Mouse (Mus musculus) gastrocnemius, postnatal 36 days (tissue): Measurements from ENCODE around the gene Scn11a. TPM values are rescaled to one million over a fixed set of nuclear protein-coding genes. Genes with fewer than 3 reads are reported as not detected.

Experiments
- total RNA-seq, 2 experiments: library from RNA; stranded (reverse); gene quantifications; 2 replicates each; pipeline ENCODE4 v1.2.3; 2021

Scn11a gene
- total RNA-seq, 2 experiments from 2014 or later = not detected

Other genes starting within 250 kb of the Scn11a start
- under 1 TPM; 0.10 TPM for gene Scn5a, start 246.4 kb downstream of the Scn11a start, total RNA-seq
- not detected for gene Scn10a, start 106.1 kb downstream of the Scn11a start, total RNA-seq
- 10 to 100 TPM; 11.0 to 12.1 TPM for gene Wdr48, start 69.4 kb upstream of the Scn11a start, total RNA-seq
- 10 to 100 TPM; 14.5 to 15.3 TPM for gene Gorasp1, start 112.1 kb upstream of the Scn11a start, total RNA-seq
- gene Ttc21a, start 112.2 kb upstream of the Scn11a start, total RNA-seq = not detected
- 10 to 100 TPM in 1 of 2 experiments, 1 to 10 TPM in 1; 3.0 to 11.0 TPM for gene Csrnp1, start 159.2 kb upstream of the Scn11a start, total RNA-seq
- 100 to 1,000 TPM in 1 of 2 experiments, 10 to 100 TPM in 1; 96.9 to 125 TPM for gene Xirp1, start 198.1 kb upstream of the Scn11a start, total RNA-seq
- gene Cx3cr1, start 244.4 kb upstream of the Scn11a start, total RNA-seq = under 1 TPM; 0.28 to 0.52 TPM